Mouse (Mus musculus): ENCODE data around the gene Prss16. TPM values are rescaled to one million over a fixed set of nuclear protein-coding genes. Genes with fewer than 3 reads are reported as not detected.

Prss16 gene
- polyA plus RNA-seq, 1 experiment from 2014 or later: not detected

DNA sequence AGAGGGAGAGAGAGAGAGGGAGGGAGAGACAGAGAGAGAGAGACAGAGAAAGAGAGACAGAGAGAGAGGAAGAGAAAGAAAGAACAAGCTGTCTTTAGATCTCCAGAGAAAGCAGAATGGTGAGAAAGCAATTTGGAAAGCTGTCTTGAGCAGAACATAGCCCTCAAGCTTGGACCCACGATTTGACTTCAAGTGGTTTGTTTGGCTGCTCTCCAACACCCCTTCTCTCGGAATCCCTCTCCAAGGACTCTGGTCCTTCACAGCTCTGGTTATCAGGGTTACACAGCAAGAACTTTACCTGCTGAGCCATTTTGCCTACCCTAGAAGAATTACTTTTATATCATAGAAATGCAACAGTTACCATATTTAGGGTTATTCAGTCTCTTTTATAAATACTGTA lies 39.7 kb downstream of the Prss16 start:
- WGBS: 68% methylated on average over 2 of the region's 2 CpGs
- Histone ChIP-seq H3K36me3 (ENCODE audit: control insufficient read depth, insufficient read depth, low read length) (no peaks in the 10 kb centered on the region), H3K27ac (ENCODE audit: low read depth, low read length) (no peak overlapping the region), H3K27me3 (ENCODE audit: control insufficient read depth, insufficient read depth, low read length) (no peaks in the 10 kb centered on the region), H3K4me1 (ENCODE audit: control insufficient read depth, insufficient read depth, low read length) (no peaks in the 10 kb centered on the region), H3K4me3 (ENCODE audit: low read length) (no peak overlapping the region), H3K4me2 (replicated peaks; ENCODE audit: low read depth, low read length) (no peak overlapping the region), H3K9ac (ENCODE audit: low read depth, low read length) (no peak overlapping the region), H3K9me3 (ENCODE audit: control insufficient read depth, low read length) (no peaks in the 10 kb centered on the region)
- no peak for ATAC-seq (ENCODE audit: low FRiP score, low TSS enrichment)

DNA sequence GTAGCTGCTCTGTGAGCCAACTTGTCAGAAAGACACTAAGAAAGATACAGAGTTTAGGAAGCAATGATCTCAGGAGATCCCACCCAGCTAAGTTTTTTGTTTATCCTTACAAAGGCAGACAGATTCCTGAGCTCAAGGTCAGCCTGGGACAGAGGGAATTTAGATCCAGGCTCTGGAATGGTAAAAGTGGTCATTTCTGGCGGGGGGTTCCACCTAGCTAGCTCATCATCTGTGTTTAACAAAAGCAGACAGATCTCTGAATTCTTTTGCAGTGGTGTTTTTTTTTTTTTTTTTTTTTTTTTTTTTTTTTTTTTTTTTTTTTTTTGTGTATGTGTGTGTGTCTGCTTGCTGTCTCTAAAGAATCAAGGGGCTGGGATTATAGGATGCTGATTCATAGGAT lies 40.3 kb downstream of the Prss16 start:
- Histone ChIP-seq H3K4me1 (ENCODE audit: control insufficient read depth, insufficient read depth, low read length) (no peaks in the 10 kb centered on the region), H3K36me3 (ENCODE audit: control insufficient read depth, insufficient read depth, low read length) (no peaks in the 10 kb centered on the region), H3K27ac (ENCODE audit: low read depth, low read length) (no peak overlapping the region), H3K4me2 (replicated peaks; ENCODE audit: low read depth, low read length) (no peak overlapping the region), H3K9ac (ENCODE audit: low read depth, low read length) (no peak overlapping the region), H3K4me3 (ENCODE audit: low read length) (no peak overlapping the region), H3K27me3 (ENCODE audit: control insufficient read depth, insufficient read depth, low read length) (no peaks in the 10 kb centered on the region), H3K9me3 (ENCODE audit: control insufficient read depth, low read length) (no peaks in the 10 kb centered on the region)
- 70% methylated on average over 1 of the region's 1 CpGs for WGBS
- no peak for ATAC-seq (ENCODE audit: low FRiP score, low TSS enrichment)

Small RNA genes lying within 50 kb of the gene (microRNA-seq; reads per million reads assigned to microRNA genes)
- gene Gm44390 (not detected), gene Gm44486 (not detected)

Other genes starting within 250 kb of the Prss16 start
- 18.8 and 27.0 TPM in 2 replicates for gene Hist1h1b, start 229.1 kb downstream of the Prss16 start, polyA plus RNA-seq (2014; fragmentation: Nextera tagmentation; extraction: Ambion mirVana)
- gene Hist1h3i, start 226.4 kb downstream of the Prss16 start, polyA plus RNA-seq (2014; fragmentation: Nextera tagmentation; extraction: Ambion mirVana): 212 and 289 TPM in 2 replicates
- 11.0 and 12.2 TPM in 2 replicates for gene Hist1h2an, start 222.5 kb downstream of the Prss16 start, polyA plus RNA-seq (2014; fragmentation: Nextera tagmentation; extraction: Ambion mirVana)
- gene Hist1h2bp, start 222.3 kb downstream of the Prss16 start, polyA plus RNA-seq (2014; fragmentation: Nextera tagmentation; extraction: Ambion mirVana): 1.9 and 4.3 TPM in 2 replicates
- 25.4 and 40.2 TPM in 2 replicates for gene Hist1h2bq, start 199.5 kb downstream of the Prss16 start, polyA plus RNA-seq (2014; fragmentation: Nextera tagmentation; extraction: Ambion mirVana)
- 2.5 TPM in 1 of 2 replicates, not detected in the other for gene Hist1h2ao, start 199.3 kb downstream of the Prss16 start, polyA plus RNA-seq (2014; fragmentation: Nextera tagmentation; extraction: Ambion mirVana)
- not detected in 2 replicates for gene Hist1h4m, start 198.0 kb downstream of the Prss16 start, polyA plus RNA-seq (2014; fragmentation: Nextera tagmentation; extraction: Ambion mirVana)
- gene Hist1h4n, start 177.5 kb downstream of the Prss16 start, polyA plus RNA-seq (2014; fragmentation: Nextera tagmentation; extraction: Ambion mirVana): 23.1 and 41.1 TPM in 2 replicates
- gene Hist1h2ap, start 176.2 kb downstream of the Prss16 start, polyA plus RNA-seq (2014; fragmentation: Nextera tagmentation; extraction: Ambion mirVana): 4,540 and 6,439 TPM in 2 replicates
- gene Hist1h2br, start 176.0 kb downstream of the Prss16 start, polyA plus RNA-seq (2014; fragmentation: Nextera tagmentation; extraction: Ambion mirVana): 27.1 and 42.5 TPM in 2 replicates
- gene Zfp184, start 64.6 kb downstream of the Prss16 start, polyA plus RNA-seq (2014; fragmentation: Nextera tagmentation; extraction: Ambion mirVana): 15.5 and 17.9 TPM in 2 replicates
- 0.36 TPM in 1 of 2 replicates, not detected in the other for gene Pom121l2, start 28.5 kb downstream of the Prss16 start, polyA plus RNA-seq (2014; fragmentation: Nextera tagmentation; extraction: Ambion mirVana)
- gene Hist1h2ah, start 25.8 kb upstream of the Prss16 start, polyA plus RNA-seq (2014; fragmentation: Nextera tagmentation; extraction: Ambion mirVana): 8.6 and 14.9 TPM in 2 replicates
- 14.1 and 26.0 TPM in 2 replicates for gene Hist1h2bk, start 26.1 kb upstream of the Prss16 start, polyA plus RNA-seq (2014; fragmentation: Nextera tagmentation; extraction: Ambion mirVana)
- 33.2 and 38.0 TPM in 2 replicates for gene Hist1h4i, start 31.6 kb upstream of the Prss16 start, polyA plus RNA-seq (2014; fragmentation: Nextera tagmentation; extraction: Ambion mirVana)
- gene Hist1h2ag, start 33.2 kb upstream of the Prss16 start, polyA plus RNA-seq (2014; fragmentation: Nextera tagmentation; extraction: Ambion mirVana): 81.2 and 125 TPM in 2 replicates
- 18.7 and 33.9 TPM in 2 replicates for gene Hist1h2bj, start 33.5 kb upstream of the Prss16 start, polyA plus RNA-seq (2014; fragmentation: Nextera tagmentation; extraction: Ambion mirVana)
- gene Vmn1r188, start 74.7 kb upstream of the Prss16 start, polyA plus RNA-seq (2014; fragmentation: Nextera tagmentation; extraction: Ambion mirVana): not detected in 2 replicates
- gene Vmn1r189, start 96.1 kb upstream of the Prss16 start, polyA plus RNA-seq (2014; fragmentation: Nextera tagmentation; extraction: Ambion mirVana): not detected in 2 replicates
- not detected in 2 replicates for gene Vmn1r191, start 174.2 kb upstream of the Prss16 start, polyA plus RNA-seq (2014; fragmentation: Nextera tagmentation; extraction: Ambion mirVana)
- gene Vmn1r192, start 181.4 kb upstream of the Prss16 start, polyA plus RNA-seq (2014; fragmentation: Nextera tagmentation; extraction: Ambion mirVana): not detected in 2 replicates
- gene Vmn1r193, start 213.4 kb upstream of the Prss16 start, polyA plus RNA-seq (2014; fragmentation: Nextera tagmentation; extraction: Ambion mirVana): not detected in 2 replicates
- not detected in 2 replicates for gene Vmn1r194, start 234.5 kb upstream of the Prss16 start, polyA plus RNA-seq (2014; fragmentation: Nextera tagmentation; extraction: Ambion mirVana)

All from kidney, embryonic 14.5 days (tissue).